Mouse (Mus musculus) lung, embryonic 14.5 days (tissue): ENCODE measurements around the gene Gfral. TPM values are rescaled to one million over a fixed set of nuclear protein-coding genes. Genes with fewer than 3 reads are reported as not detected.

Experiments used
- ATAC-seq: fragments of 200-750 bp; cut with Nextera tagmentation; 2 replicates; pipeline ENCODE4 v1.8.0; 2017; ENCODE audit warnings: mild to moderate bottlenecking, moderate TSS enrichment, moderate library complexity; ENCODE audit not compliant: insufficient read depth
- DNase-seq: peaks from one replicate; pipeline ENCODE4 v3.0.0-alpha.2; 2015
- H3K27ac ChIP-seq: fragments of 300-500 bp; sonication (generic); 2 replicates; pipeline ENCODE4 v1.5.1; 2014; ENCODE audit warnings: low read depth, mild to moderate bottlenecking, moderate library complexity
- H3K27me3 ChIP-seq: fragments of 300-500 bp; sonication (generic); 2 replicates; pipeline ENCODE4 v1.6.1; 2014; ENCODE audit warnings: low read length, control low read depth; ENCODE audit not compliant: insufficient read depth
- H3K36me3 ChIP-seq: fragments of 300-500 bp; sonication (generic); 2 replicates; pipeline ENCODE4 v1.6.1; 2014; ENCODE audit warnings: control low read depth; ENCODE audit not compliant: insufficient read depth
- H3K4me1 ChIP-seq: fragments of 300-500 bp; sonication (generic); 2 replicates; pipeline ENCODE4 v1.6.1; 2014; ENCODE audit warnings: antibody characterized with exemption, control low read depth; ENCODE audit not compliant: insufficient read depth
- H3K4me2 ChIP-seq: fragments of 300-500 bp; sonication (generic); 2 replicates; pipeline ENCODE4 v1.6.1; 2014; ENCODE audit warnings: mild to moderate bottlenecking
- H3K4me3 ChIP-seq: fragments of 300-500 bp; sonication (generic); 2 replicates; pipeline ENCODE4 v1.5.1; 2014; ENCODE audit warnings: low read depth, low read length
- H3K9ac ChIP-seq: fragments of 300-500 bp; sonication (generic); 2 replicates; pipeline ENCODE4 v1.6.1; 2014
- H3K9me3 ChIP-seq: fragments of 300-500 bp; sonication (generic); 2 replicates; pipeline ENCODE4 v1.6.1; 2016; ENCODE audit warnings: low read depth, low read length, control low read depth
- CTCF ChIP-seq: IDR thresholded peaks from 2 replicates; pipeline ENCODE4 v1.5.1; 2016; ENCODE audit warnings: antibody characterized with exemption, low read depth
- WGBS: fragments of 180-500 bp; shearing (Covaris S2); extraction: QIAGEN DNeasy Blood & Tissue Kit; methylation state at CpG from one replicate; pipeline ENCODE4 v1.1.7; 2014; 5-methylcytosine and 5-hydroxymethylcytosine counted together
- polyA plus RNA-seq: library from polyadenylated mRNA; unstranded; fragments of >200 nt; fragmentation: Nextera tagmentation; extraction: Ambion mirVana; gene quantifications from 2 replicates; pipeline ENCODE4 v1.2.1, GENCODE M21; 2014

Gfral gene
- not detected in 2 replicates for polyA plus RNA-seq

DNA sequence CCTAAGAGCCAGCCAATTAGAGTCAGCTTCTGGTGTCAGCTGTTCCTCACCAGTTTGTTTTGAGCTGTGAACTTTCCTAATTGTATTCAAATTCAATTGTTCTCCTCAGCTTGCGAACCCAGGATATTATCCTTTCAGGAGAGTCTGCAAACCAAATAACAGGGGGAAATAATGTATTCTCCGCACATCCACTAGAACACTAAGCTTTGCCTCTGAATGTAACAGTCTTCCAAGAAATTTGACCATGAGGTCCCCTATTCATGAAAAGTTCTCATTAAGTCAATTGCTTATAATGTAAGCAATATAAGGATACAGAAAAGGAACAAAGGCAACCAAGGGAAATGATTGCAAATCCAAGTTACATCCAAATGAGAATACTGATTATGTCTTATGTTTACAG is at the start of gene Gfral:
Gfral (minus strand) TSS at position 101 of the 400 bp plus-strand sequence.
- 89% methylated on average over 2 of the region's 2 CpGs for WGBS
- Histone ChIP-seq H3K4me1 (no peaks in the 10 kb centered on the region), H3K27ac (no peak within 1 kb of the TSS), H3K4me2 (no peak within 1 kb of the TSS), H3K36me3 (no peaks in the 10 kb centered on the region), H3K9me3 (no peaks in the 10 kb centered on the region), H3K9ac (no peak within 1 kb of the TSS), H3K27me3 (no peaks in the 10 kb centered on the region), H3K4me3 (no peak within 1 kb of the TSS)
- no peak for DNase-seq
- ATAC-seq = no peak
- TF ChIP-seq CTCF = no peak

DNA sequence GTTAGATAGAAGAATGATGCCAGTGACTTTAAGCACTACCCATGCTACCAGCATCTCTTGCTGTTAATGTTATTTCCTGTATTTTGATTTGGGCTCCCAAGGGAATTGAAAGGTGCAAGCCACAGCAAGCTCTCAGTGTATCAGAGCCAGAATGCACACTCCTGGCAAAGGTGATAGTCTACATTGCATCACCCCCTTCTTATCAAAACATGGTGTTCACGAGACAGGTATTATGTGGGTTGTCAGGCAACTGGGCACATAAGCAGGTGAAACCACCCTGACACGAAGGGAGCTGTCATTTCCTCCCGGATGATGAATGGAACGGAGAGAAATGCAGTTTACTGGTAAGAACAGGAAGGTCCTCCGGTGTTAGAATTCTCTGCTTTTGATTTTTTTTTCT is 44.3 kb upstream of the Gfral start:
- TF ChIP-seq CTCF = no peak
- H3K4me3 ChIP-seq = no peak overlapping the region
- no peak overlapping the region for H3K4me2 ChIP-seq
- no peaks in the 10 kb centered on the region for H3K4me1 ChIP-seq
- no peak overlapping the region for H3K9ac ChIP-seq
- no peak for DNase-seq
- no peak for ATAC-seq
- WGBS = 65% methylated on average over 5 of the region's 5 CpGs
- no peaks in the 10 kb centered on the region for H3K9me3 ChIP-seq
- no peaks in the 10 kb centered on the region for H3K36me3 ChIP-seq
- H3K27me3 ChIP-seq = no peaks in the 10 kb centered on the region
- H3K27ac ChIP-seq = no peak overlapping the region

DNA sequence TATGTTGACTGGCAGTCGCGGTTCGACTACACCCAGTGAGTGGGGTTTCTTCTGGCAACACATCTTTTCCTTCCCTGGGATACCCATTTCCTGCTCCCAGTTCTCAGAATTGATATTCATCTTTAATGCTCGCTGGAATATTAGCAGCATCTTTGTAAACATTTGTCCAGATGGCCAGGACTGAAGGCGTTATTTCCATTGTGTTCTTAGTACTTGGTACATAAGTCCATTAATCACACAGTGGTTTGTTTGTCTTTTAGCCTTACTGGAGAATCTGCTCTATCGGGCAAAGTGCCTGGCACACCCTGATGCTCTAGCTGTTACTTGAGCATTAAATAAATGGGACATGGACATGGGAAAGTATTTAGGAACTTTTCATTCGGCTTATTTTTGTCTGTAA is 39.1 kb upstream of the Gfral start:
- no peaks in the 10 kb centered on the region for H3K27me3 ChIP-seq
- WGBS = 45% methylated on average over 7 of the region's 7 CpGs
- ATAC-seq (no peak), DNase-seq (peak; percentile 17)
- H3K9ac ChIP-seq = no peak overlapping the region
- H3K9me3 ChIP-seq = no peaks in the 10 kb centered on the region
- H3K4me2 ChIP-seq = no peak overlapping the region
- no peaks in the 10 kb centered on the region for H3K4me1 ChIP-seq
- H3K27ac ChIP-seq = no peak overlapping the region
- no peak overlapping the region for H3K4me3 ChIP-seq
- no peaks in the 10 kb centered on the region for H3K36me3 ChIP-seq
- no peak for TF ChIP-seq CTCF

DNA sequence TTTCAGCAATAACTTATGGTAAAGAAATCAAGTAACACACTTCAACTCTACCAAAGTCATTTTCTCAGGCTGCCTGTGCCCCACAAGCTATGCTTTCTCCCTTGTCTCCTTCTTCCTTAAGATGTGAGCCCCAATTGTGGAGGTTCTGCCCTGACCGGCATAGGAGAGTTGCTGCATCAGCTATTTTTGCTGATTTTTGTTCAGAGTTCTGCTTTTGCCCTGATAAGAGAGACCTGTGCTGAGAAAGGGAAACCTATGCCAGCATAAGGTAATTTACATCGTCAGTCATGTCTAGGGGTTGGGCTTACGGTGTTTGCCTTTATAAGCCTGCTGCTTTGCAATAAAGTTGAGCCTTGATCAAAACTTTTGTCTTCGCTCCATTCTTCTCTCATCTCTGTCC is 38.7 kb upstream of the Gfral start:
- no peak overlapping the region for H3K9ac ChIP-seq
- DNase-seq = no peak
- WGBS = 81% methylated on average over 4 of the region's 4 CpGs
- no peak for TF ChIP-seq CTCF
- H3K27me3 ChIP-seq = no peaks in the 10 kb centered on the region
- no peak overlapping the region for H3K4me2 ChIP-seq
- no peaks in the 10 kb centered on the region for H3K36me3 ChIP-seq
- no peak overlapping the region for H3K4me3 ChIP-seq
- H3K9me3 ChIP-seq = no peaks in the 10 kb centered on the region; the same call in 1 of the 2 replicates
- no peaks in the 10 kb centered on the region for H3K4me1 ChIP-seq
- H3K27ac ChIP-seq = no peak overlapping the region
- ATAC-seq = no peak

DNA sequence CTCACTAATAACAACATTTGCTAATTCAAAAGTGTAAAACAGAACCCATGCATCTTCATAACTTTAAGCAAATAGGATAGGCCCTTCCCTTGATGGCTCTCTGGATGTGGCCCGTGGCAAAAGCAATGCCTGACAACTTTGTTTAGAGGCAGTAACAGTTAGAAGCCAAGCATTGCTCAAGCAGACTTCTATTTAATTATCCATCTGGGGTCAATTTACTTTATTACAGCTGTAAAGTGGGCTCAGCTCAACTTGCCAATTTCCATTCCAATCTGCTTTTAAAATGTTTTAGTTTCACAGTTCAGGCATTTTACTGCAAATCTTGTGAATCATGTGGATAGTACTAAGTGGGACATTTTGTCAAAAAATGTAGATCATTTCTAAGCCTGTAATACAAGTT is 28.9 kb upstream of the Gfral start:
- TF ChIP-seq CTCF = no peak
- Histone ChIP-seq H3K36me3 (no peaks in the 10 kb centered on the region), H3K27me3 (no peaks in the 10 kb centered on the region), H3K4me2 (no peak overlapping the region), H3K9me3 (no peaks in the 10 kb centered on the region; the same call in 1 of the 2 replicates), H3K9ac (no peak overlapping the region), H3K4me1 (no peaks in the 10 kb centered on the region), H3K4me3 (no peak overlapping the region), H3K27ac (no peak overlapping the region)
- WGBS = 61% methylated on average over 1 of the region's 1 CpGs
- DNase-seq (no peak), ATAC-seq (no peak)

DNA sequence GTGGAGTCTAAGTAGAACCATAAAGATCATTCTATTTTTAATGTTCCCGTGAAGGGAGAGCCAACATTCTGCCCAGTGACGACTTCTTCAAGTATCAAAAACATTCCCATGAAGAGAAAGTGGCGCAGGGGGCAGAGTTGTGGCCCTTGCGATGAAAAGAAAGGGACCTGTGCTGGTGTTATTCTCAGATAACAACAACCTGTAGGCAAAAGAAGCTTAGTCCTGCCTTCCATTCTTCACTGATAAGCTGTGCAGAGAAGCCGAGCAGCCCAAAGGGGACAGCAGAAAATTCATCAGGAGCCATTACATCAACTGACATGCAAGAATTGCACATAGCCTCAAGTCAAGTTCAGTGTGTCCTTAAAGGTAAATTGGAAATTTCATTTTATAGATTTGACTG is 24.5 kb upstream of the Gfral start:
- no peak for DNase-seq
- Histone ChIP-seq H3K9me3 (no peaks in the 10 kb centered on the region), H3K4me1 (no peaks in the 10 kb centered on the region), H3K9ac (no peak overlapping the region), H3K27me3 (no peaks in the 10 kb centered on the region), H3K4me2 (no peak overlapping the region), H3K27ac (no peak overlapping the region), H3K36me3 (no peaks in the 10 kb centered on the region), H3K4me3 (no peak overlapping the region)
- no peak for TF ChIP-seq CTCF
- ATAC-seq = no peak
- 66% methylated on average over 5 of the region's 5 CpGs for WGBS

DNA sequence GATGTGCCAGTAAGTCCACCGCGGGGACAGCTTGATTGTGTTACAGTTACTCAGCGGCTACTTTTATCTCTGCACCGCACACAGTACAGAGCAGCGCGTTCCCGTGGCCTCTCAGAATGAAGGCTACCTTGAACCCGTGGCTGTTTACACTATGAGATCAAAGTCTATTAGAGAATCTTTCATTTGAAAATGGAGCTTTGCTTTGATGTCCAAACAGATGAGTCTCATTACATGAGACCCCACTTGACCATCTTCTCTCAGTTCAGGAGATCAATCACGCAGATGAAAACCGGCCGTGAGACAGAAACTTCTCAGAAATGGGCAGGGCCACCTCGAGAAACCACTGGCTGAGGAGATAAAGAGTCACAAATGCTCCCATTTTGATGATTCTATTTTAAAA is 23.8 kb upstream of the Gfral start:
- H3K36me3 ChIP-seq = no peaks in the 10 kb centered on the region
- H3K4me2 ChIP-seq = peak overlapping the region; percentile 70
- peak overlapping the region; percentile 35 for H3K4me3 ChIP-seq
- H3K27me3 ChIP-seq = no peaks in the 10 kb centered on the region
- ATAC-seq (peak; percentile 82), DNase-seq (peak; percentile 61)
- no peaks in the 10 kb centered on the region for H3K9me3 ChIP-seq
- no peaks in the 10 kb centered on the region for H3K4me1 ChIP-seq
- no peak overlapping the region for H3K27ac ChIP-seq
- WGBS = 14% methylated on average over 12 of the region's 12 CpGs
- TF ChIP-seq CTCF = no peak
- no peak overlapping the region for H3K9ac ChIP-seq

DNA sequence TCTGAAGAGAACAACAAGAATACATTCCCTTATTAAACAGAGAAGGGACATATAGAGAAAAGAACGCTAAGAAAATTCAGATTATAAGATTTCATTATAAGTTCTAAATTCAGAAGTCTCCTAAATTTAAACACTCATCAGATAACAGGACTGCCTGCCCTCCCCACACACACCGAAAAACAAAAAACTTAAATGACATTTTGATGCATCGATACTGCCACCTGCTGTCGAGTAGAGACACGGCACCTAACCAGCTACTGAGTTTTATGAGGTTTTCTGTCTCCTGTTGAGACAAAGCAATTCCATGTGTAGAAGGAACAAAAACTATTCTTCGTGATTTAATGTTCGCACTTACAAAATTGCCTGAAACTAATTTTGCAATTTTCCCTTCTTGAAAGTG is 23.2 kb upstream of the Gfral start:
- Histone ChIP-seq H3K9me3 (no peaks in the 10 kb centered on the region), H3K4me1 (no peaks in the 10 kb centered on the region), H3K27me3 (no peaks in the 10 kb centered on the region), H3K36me3 (no peaks in the 10 kb centered on the region), H3K4me2 (peak overlapping the region; percentile 70), H3K4me3 (peak overlapping the region; percentile 35), H3K9ac (peak overlapping the region; percentile 15; the same call in 1 of the 2 replicates), H3K27ac (no peak overlapping the region)
- peak; percentile 84 for ATAC-seq
- peak; percentile 85 for TF ChIP-seq CTCF
- DNase-seq = peak; percentile 95
- under 1% methylated on average over 7 of the region's 7 CpGs for WGBS
